Mouse (Mus musculus): ENCODE data around the gene Def6. TPM values are rescaled to one million over a fixed set of nuclear protein-coding genes. Genes with fewer than 3 reads are reported as not detected.

Gene Def6
- polyA plus RNA-seq, 1 experiment from 2014 or later: 3.5 TPM

GRCm38 (mm10) chr17:28254804-28255203, 47.2 kb downstream of the Def6 start:
- 74% methylated on average over 4 of the region's 4 CpGs for WGBS
- Histone ChIP-seq H3K9me3 (ENCODE audit: control insufficient read depth, low read length) (no peaks in the 10 kb centered on the region), H3K9ac (replicated peaks; ENCODE audit: low read length) (no peak overlapping the region), H3K4me1 (ENCODE audit: control insufficient read depth, insufficient read depth, low read length) (no peaks in the 10 kb centered on the region), H3K36me3 (ENCODE audit: control insufficient read depth, insufficient read depth, low read length) (no peaks in the 10 kb centered on the region), H3K27ac (replicated peaks; ENCODE audit: low read depth, low read length) (0 out of 2 replicates have a peak overlapping the region, but pooled peaks have one; percentile 45), H3K4me3 (replicated peaks; ENCODE audit: low read depth, low read length) (no peak overlapping the region), H3K27me3 (ENCODE audit: control insufficient read depth, insufficient read depth, low read length) (no peaks in the 10 kb centered on the region), H3K4me2 (ENCODE audit: low read length) (no peak overlapping the region)
- no peak for ATAC-seq (ENCODE audit: low FRiP score, low TSS enrichment)
- DNase-seq: no peak

GRCm38 (mm10) chr17:28255651-28256050, 48.1 kb downstream of the Def6 start:
- H3K36me3 ChIP-seq (ENCODE audit: control insufficient read depth, insufficient read depth, low read length): no peaks in the 10 kb centered on the region
- DNase-seq: no peak
- no peaks in the 10 kb centered on the region for H3K4me1 ChIP-seq (ENCODE audit: control insufficient read depth, insufficient read depth, low read length)
- no peaks in the 10 kb centered on the region for H3K9me3 ChIP-seq (ENCODE audit: control insufficient read depth, low read length)
- WGBS: 46% methylated on average over 5 of the region's 5 CpGs
- no peak overlapping the region for H3K4me3 ChIP-seq (replicated peaks; ENCODE audit: low read depth, low read length)
- no peak overlapping the region for H3K4me2 ChIP-seq (ENCODE audit: low read length)
- H3K9ac ChIP-seq (replicated peaks; ENCODE audit: low read length): no peak overlapping the region
- H3K27me3 ChIP-seq (ENCODE audit: control insufficient read depth, insufficient read depth, low read length): no peaks in the 10 kb centered on the region
- no peak for ATAC-seq (ENCODE audit: low FRiP score, low TSS enrichment)
- peak overlapping the region; percentile 45; the same call in 1 of the 2 replicates for H3K27ac ChIP-seq (replicated peaks; ENCODE audit: low read depth, low read length)

DNA sequence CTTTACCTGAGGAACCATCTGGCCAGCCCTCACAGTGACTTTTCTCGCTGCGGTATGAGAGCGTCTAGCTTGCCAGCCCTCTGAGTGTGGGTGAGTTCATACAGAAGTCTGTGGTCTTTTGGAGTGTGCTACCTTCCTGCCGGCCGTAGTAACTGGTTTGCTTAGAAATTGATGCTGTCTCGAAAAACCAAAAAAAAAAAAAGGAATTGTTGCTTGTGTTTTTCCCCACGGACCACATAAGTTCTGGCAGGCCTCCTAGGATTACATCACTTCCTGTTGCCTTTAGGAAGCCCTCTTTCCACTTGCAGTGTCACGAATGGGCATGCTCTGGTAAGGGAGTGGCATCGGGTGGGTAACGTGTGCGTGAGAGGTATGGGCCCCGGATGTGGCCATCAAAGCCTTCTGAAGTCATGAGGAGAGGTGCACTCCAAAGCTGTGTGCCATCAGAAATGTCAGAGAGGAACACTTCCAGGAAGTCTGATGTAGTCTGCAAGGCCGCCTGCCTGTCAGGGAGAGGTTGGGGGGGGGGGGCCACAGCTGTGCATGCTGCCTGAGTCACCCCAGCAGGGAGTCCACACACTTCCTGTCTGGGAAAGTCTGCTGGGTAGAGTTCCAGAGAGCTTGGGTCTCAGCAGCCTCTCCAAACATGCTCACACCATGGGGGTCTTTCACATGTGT, 49.2 kb downstream of the Def6 start:
- no peaks in the 10 kb centered on the region for H3K9me3 ChIP-seq (ENCODE audit: control insufficient read depth, low read length)
- H3K9ac ChIP-seq (replicated peaks; ENCODE audit: low read length): no peak overlapping the region
- H3K27ac ChIP-seq (replicated peaks; ENCODE audit: low read depth, low read length): no peak overlapping the region
- ATAC-seq (ENCODE audit: low FRiP score, low TSS enrichment) (no peak), DNase-seq (no peak)
- WGBS: 80% methylated on average over 13 of the region's 13 CpGs
- H3K4me3 ChIP-seq (replicated peaks; ENCODE audit: low read depth, low read length): no peak overlapping the region
- H3K4me1 ChIP-seq (ENCODE audit: control insufficient read depth, insufficient read depth, low read length): no peaks in the 10 kb centered on the region
- H3K4me2 ChIP-seq (ENCODE audit: low read length): no peak overlapping the region
- H3K36me3 ChIP-seq (ENCODE audit: control insufficient read depth, insufficient read depth, low read length): no peaks in the 10 kb centered on the region
- no peaks in the 10 kb centered on the region for H3K27me3 ChIP-seq (ENCODE audit: control insufficient read depth, insufficient read depth, low read length)

- 94% methylated on average over 9 of the region's 9 CpGs for WGBS
- H3K36me3 ChIP-seq (ENCODE audit: control insufficient read depth, insufficient read depth, low read length): no peaks in the 10 kb centered on the region
- no peak overlapping the region for H3K9ac ChIP-seq (replicated peaks; ENCODE audit: low read length)
- no peak overlapping the region for H3K4me2 ChIP-seq (ENCODE audit: low read length)
- ATAC-seq (ENCODE audit: low FRiP score, low TSS enrichment) (no peak), DNase-seq (no peak)
- no peaks in the 10 kb centered on the region for H3K27me3 ChIP-seq (ENCODE audit: control insufficient read depth, insufficient read depth, low read length)
- H3K4me3 ChIP-seq (replicated peaks; ENCODE audit: low read depth, low read length): no peak overlapping the region
- no peaks in the 10 kb centered on the region for H3K9me3 ChIP-seq (ENCODE audit: control insufficient read depth, low read length)
- H3K4me1 ChIP-seq (ENCODE audit: control insufficient read depth, insufficient read depth, low read length): no peaks in the 10 kb centered on the region
- H3K27ac ChIP-seq (replicated peaks; ENCODE audit: low read depth, low read length): no peak overlapping the region
Observed at GRCm38 (mm10) chr17:28258325-28258724, 50.7 kb downstream of the Def6 start.

DNA sequence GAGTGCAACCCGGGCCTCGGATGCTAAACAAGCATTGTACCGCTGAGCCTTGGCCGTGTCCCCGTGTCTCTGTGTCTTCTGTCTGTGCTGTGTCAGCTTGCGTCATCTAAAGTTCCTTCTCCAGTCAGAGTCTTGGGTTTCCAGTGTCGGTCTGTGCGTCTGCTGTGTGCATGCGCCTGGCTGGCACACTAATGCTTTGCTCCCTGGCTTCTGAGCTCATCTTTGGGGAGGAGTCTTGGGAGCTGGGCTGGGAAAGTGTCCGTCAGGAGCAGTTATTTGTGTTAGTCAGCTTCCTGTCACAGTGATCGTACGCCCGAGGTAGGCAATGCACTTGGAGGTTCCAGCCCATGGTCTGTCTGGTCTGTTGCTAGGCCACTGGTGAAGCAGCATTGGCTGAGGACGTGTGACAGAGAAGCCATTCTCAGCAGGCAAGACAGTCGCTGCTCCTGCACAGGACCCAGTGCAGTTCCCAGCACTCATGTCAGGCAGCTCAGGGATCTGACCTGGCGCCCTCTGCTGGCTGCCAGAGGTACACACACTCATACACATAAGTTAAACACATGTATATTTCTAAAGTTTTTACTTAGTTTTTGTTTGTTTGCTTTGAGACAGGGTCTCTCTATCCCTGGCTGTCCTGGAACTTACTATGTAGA, 52.4 kb downstream of the Def6 start:
- Histone ChIP-seq H3K27me3 (ENCODE audit: control insufficient read depth, insufficient read depth, low read length) (no peaks in the 10 kb centered on the region), H3K9ac (replicated peaks; ENCODE audit: low read length) (no peak overlapping the region), H3K27ac (replicated peaks; ENCODE audit: low read depth, low read length) (no peak overlapping the region), H3K4me3 (replicated peaks; ENCODE audit: low read depth, low read length) (no peak overlapping the region), H3K9me3 (ENCODE audit: control insufficient read depth, low read length) (no peaks in the 10 kb centered on the region), H3K36me3 (ENCODE audit: control insufficient read depth, insufficient read depth, low read length) (no peaks in the 10 kb centered on the region), H3K4me2 (ENCODE audit: low read length) (no peak overlapping the region), H3K4me1 (ENCODE audit: control insufficient read depth, insufficient read depth, low read length) (no peaks in the 10 kb centered on the region)
- 78% methylated on average over 16 of the region's 16 CpGs for WGBS
- ATAC-seq (ENCODE audit: low FRiP score, low TSS enrichment): no peak
- DNase-seq: no peak

GRCm38 (mm10) chr17:28260543-28260909, 52.9 kb downstream of the Def6 start:
- ATAC-seq (ENCODE audit: low FRiP score, low TSS enrichment): no peak
- DNase-seq: no peak
- Histone ChIP-seq H3K4me2 (ENCODE audit: low read length) (no peak overlapping the region), H3K36me3 (ENCODE audit: control insufficient read depth, insufficient read depth, low read length) (no peaks in the 10 kb centered on the region), H3K27me3 (ENCODE audit: control insufficient read depth, insufficient read depth, low read length) (no peaks in the 10 kb centered on the region), H3K9ac (replicated peaks; ENCODE audit: low read length) (no peak overlapping the region), H3K4me1 (ENCODE audit: control insufficient read depth, insufficient read depth, low read length) (no peaks in the 10 kb centered on the region), H3K9me3 (ENCODE audit: control insufficient read depth, low read length) (no peaks in the 10 kb centered on the region), H3K4me3 (replicated peaks; ENCODE audit: low read depth, low read length) (no peak overlapping the region), H3K27ac (replicated peaks; ENCODE audit: low read depth, low read length) (no peak overlapping the region)
- 82% methylated on average over 9 of the region's 9 CpGs for WGBS

DNA sequence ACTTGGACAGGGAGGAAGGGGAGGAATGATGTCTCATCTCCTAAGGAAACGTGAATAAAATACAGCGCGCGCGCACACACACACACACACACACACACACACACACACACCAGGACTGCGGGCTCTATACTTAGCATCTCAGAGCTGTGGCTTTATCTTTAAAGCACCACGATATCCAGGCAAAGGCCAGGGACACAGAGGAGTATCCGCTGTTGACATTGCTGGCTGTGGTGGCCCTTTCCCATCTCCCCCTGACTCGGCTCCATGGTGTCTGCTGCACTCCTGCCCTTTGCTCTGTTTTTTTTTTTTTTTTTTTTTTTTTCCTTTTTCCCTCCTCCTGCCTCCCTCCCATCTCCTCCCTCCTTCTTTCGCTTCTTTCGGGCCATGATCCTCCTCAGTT, 54.2 kb downstream of the Def6 start:
- Histone ChIP-seq H3K27me3 (ENCODE audit: control insufficient read depth, insufficient read depth, low read length) (no peaks in the 10 kb centered on the region), H3K9ac (replicated peaks; ENCODE audit: low read length) (no peak overlapping the region), H3K36me3 (ENCODE audit: control insufficient read depth, insufficient read depth, low read length) (no peaks in the 10 kb centered on the region), H3K4me1 (ENCODE audit: control insufficient read depth, insufficient read depth, low read length) (no peaks in the 10 kb centered on the region), H3K4me2 (ENCODE audit: low read length) (no peak overlapping the region), H3K27ac (replicated peaks; ENCODE audit: low read depth, low read length) (no peak overlapping the region), H3K9me3 (ENCODE audit: control insufficient read depth, low read length) (no peaks in the 10 kb centered on the region), H3K4me3 (replicated peaks; ENCODE audit: low read depth, low read length) (no peak overlapping the region)
- ATAC-seq (ENCODE audit: low FRiP score, low TSS enrichment): no peak
- DNase-seq: no peak
- 87% methylated on average over 11 of the region's 11 CpGs for WGBS

GRCm38 (mm10) chr17:28263181-28263894, 55.8 kb downstream of the Def6 start:
- H3K4me2 ChIP-seq (ENCODE audit: low read length): no peak overlapping the region
- no peaks in the 10 kb centered on the region for H3K27me3 ChIP-seq (ENCODE audit: control insufficient read depth, insufficient read depth, low read length)
- WGBS: 74% methylated on average over 13 of the region's 13 CpGs
- no peak for ATAC-seq (ENCODE audit: low FRiP score, low TSS enrichment)
- DNase-seq: no peak
- no peak overlapping the region for H3K4me3 ChIP-seq (replicated peaks; ENCODE audit: low read depth, low read length)
- no peaks in the 10 kb centered on the region for H3K9me3 ChIP-seq (ENCODE audit: control insufficient read depth, low read length)
- no peaks in the 10 kb centered on the region for H3K4me1 ChIP-seq (ENCODE audit: control insufficient read depth, insufficient read depth, low read length)
- H3K36me3 ChIP-seq (ENCODE audit: control insufficient read depth, insufficient read depth, low read length): no peaks in the 10 kb centered on the region
- H3K9ac ChIP-seq (replicated peaks; ENCODE audit: low read length): no peak overlapping the region
- H3K27ac ChIP-seq (replicated peaks; ENCODE audit: low read depth, low read length): no peak overlapping the region; the same call in 1 of the 2 replicates
